ENCODE assay signal across 8 mouse cellular contexts in the genomic region with DNA sequence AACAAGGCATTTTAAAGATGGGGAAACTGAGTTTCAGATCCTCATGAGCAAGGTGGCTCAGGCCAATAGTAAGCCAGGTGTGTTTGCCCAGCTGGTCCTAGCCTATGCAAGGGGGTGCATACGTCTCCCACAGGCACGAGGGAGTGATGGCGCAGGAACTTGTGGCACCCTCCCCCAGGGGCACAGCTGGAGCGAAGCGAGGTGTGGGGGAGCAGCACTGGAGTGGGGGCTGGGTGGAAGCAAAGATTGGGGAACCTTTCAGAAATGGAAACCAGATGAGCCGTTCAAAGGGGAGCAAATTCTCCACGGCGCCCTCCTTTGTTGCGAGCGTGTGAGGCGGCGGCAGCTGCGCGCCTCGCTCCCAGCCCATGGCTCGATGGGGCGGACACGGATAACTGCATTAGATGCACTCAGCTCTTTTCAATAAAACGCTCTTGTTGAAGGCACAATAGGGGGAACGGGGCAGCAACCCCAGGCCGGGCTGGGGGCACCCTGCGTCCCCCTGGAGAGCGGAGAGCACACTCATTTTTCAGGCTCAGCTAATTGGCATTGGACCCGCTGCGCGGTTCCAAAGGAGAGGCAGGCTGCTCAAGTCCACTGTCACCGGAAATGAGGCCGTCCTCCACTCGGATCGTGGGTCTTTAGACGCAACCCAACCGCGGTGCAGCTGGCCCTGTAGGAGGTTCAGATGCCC. TPM values are rescaled to one million over a fixed set of nuclear protein-coding genes. Genes with fewer than 3 reads are reported as not detected.
DNase-seq lines count a peak whose midpoint lies in the region; ATAC-seq and TF ChIP-seq lines count a peak whose summit lies in the region.

No protein-coding gene starts in this region.

- ATAC-seq in lung, embryonic 14.5 days (ENCODE audit: insufficient read depth) = no peak
- no peak for ATAC-seq in liver, embryonic 13.5 days (ENCODE audit: low read depth)
- no peak for ATAC-seq in stomach, postnatal 0 days (ENCODE audit: low FRiP score, low TSS enrichment)

- H3K9ac ChIP-seq in lung, embryonic 14.5 days = no peak overlapping the region
- no peak overlapping the region for H3K9ac ChIP-seq in liver, embryonic 13.5 days
- H3K9ac ChIP-seq in stomach, postnatal 0 days (ENCODE audit: low read length) = no peak overlapping the region

- H3K4me2 ChIP-seq in lung, embryonic 14.5 days = peak overlapping the region; percentile 48
- H3K4me2 ChIP-seq in liver, embryonic 13.5 days = peak overlapping the region; percentile 34
- peak overlapping the region; percentile 35 for H3K4me2 ChIP-seq in stomach, postnatal 0 days (replicated peaks; ENCODE audit: low read depth)

- H3K4me3 ChIP-seq in lung, embryonic 14.5 days (ENCODE audit: low read depth, low read length) = peak overlapping the region; percentile 16; the same call in 1 of the 2 replicates
- H3K4me3 ChIP-seq in lung, adult 2 months (replicated peaks; ENCODE audit: extremely low read depth, low read depth, low read length) = no peak overlapping the region
- H3K4me3 ChIP-seq in forebrain, embryonic 10.5 days = peak overlapping the region; percentile 40
- H3K4me3 ChIP-seq in liver, embryonic 13.5 days (replicated peaks) = no peak overlapping the region; the same call in 1 of the 2 replicates
- no peak overlapping the region for H3K4me3 ChIP-seq in stomach, postnatal 0 days (ENCODE audit: low read depth, low read length)

- no peak for TF ChIP-seq CTCF in lung, embryonic 14.5 days (IDR thresholded peaks at IDR 0.05; ENCODE audit: low read depth)
- TF ChIP-seq CTCF in lung, adult 2 months (IDR thresholded peaks at IDR 0.05; ENCODE audit: insufficient read depth, low read length) = no peak
- no peak for TF ChIP-seq CTCF in stomach, postnatal 0 days (IDR thresholded peaks at IDR 0.05; ENCODE audit: low read depth)

- no peak for TF ChIP-seq POLR2A in lung, adult 2 months (IDR thresholded peaks at IDR 0.05; ENCODE audit: borderline replicate concordance, extremely low read depth, low read depth, low read length)

- WGBS in lung, embryonic 14.5 days = 7% methylated on average over 33 of the region's 33 CpGs
- 11% methylated on average over 33 of the region's 33 CpGs for WGBS in lung, adult 2 months
- WGBS in forebrain, embryonic 10.5 days = 3% methylated on average over 33 of the region's 33 CpGs
- 13% methylated on average over 33 of the region's 33 CpGs for WGBS in liver, embryonic 13.5 days (ENCODE audit: insufficient replicate concordance)
- 12% methylated on average over 33 of the region's 33 CpGs for WGBS in stomach, postnatal 0 days

- no peaks in the 10 kb centered on the region for H3K9me3 ChIP-seq in lung, embryonic 14.5 days (ENCODE audit: low read depth, low read length)
- H3K9me3 ChIP-seq in forebrain, embryonic 10.5 days = peaks cover 4% of the 10 kb centered on the region; the same call in 1 of the 2 replicates
- H3K9me3 ChIP-seq in liver, embryonic 13.5 days (replicated peaks) = no peaks in the 10 kb centered on the region
- H3K9me3 ChIP-seq in stomach, postnatal 0 days (ENCODE audit: control insufficient read depth, low read length) = no peaks in the 10 kb centered on the region

- no peaks in the 10 kb centered on the region for H3K36me3 ChIP-seq in lung, embryonic 14.5 days (ENCODE audit: insufficient read depth)
- no peaks in the 10 kb centered on the region for H3K36me3 ChIP-seq in forebrain, embryonic 10.5 days (replicated peaks)
- H3K36me3 ChIP-seq in liver, embryonic 13.5 days = no peaks in the 10 kb centered on the region
- H3K36me3 ChIP-seq in stomach, postnatal 0 days (ENCODE audit: control insufficient read depth, insufficient read depth, low read length) = no peaks in the 10 kb centered on the region

- TF ChIP-seq EP300 in stomach, postnatal 0 days (optimal IDR thresholded peaks at IDR 0.05) = no peak

- H3K27ac ChIP-seq in lung, embryonic 14.5 days (ENCODE audit: low read depth) = no peak overlapping the region
- H3K27ac ChIP-seq in forebrain, embryonic 10.5 days = peak overlapping the region; percentile 82
- H3K27ac ChIP-seq in liver, embryonic 13.5 days = no peak overlapping the region
- H3K27ac ChIP-seq in stomach, postnatal 0 days (replicated peaks) = no peak overlapping the region

- H3K27me3 ChIP-seq in lung, embryonic 14.5 days (ENCODE audit: insufficient read depth, low read length) = no peaks in the 10 kb centered on the region
- H3K27me3 ChIP-seq in forebrain, embryonic 10.5 days (ENCODE audit: poor library complexity, severe bottlenecking) = peaks cover 50% of the 10 kb centered on the region
- peaks cover 16% of the 10 kb centered on the region for H3K27me3 ChIP-seq in liver, embryonic 13.5 days
- H3K27me3 ChIP-seq in stomach, postnatal 0 days (ENCODE audit: control insufficient read depth, insufficient read depth, low read length) = no peaks in the 10 kb centered on the region

- DNase-seq in lung, embryonic 14.5 days = peak; percentile 15
- DNase-seq in lung, adult 2 months = no peak
- DNase-seq in forebrain, embryonic 10.5 days (ENCODE audit: extremely low spot score, low spot score) = peak; percentile 61
- DNase-seq in liver, embryonic 13.5 days = no peak
- no peak for DNase-seq in stomach, postnatal 0 days (ENCODE audit: low spot score)
- no peak for DNase-seq in right cerebral cortex, postnatal 36 days (ENCODE audit: low spot score in 2 of 2)
- DNase-seq in left cerebral cortex, adult 18-20 months (ENCODE audit: low spot score in 2 of 2) = no peak
- no peak for DNase-seq in lung, postnatal 25 days (ENCODE audit: low spot score)

- no peaks in the 10 kb centered on the region for H3K4me1 ChIP-seq in lung, embryonic 14.5 days (ENCODE audit: insufficient read depth)
- no peaks in the 10 kb centered on the region for H3K4me1 ChIP-seq in lung, adult 2 months (ENCODE audit: control insufficient read depth, insufficient read depth, low read length)
- H3K4me1 ChIP-seq in forebrain, embryonic 10.5 days = peaks cover 53% of the 10 kb centered on the region
- peaks cover 6% of the 10 kb centered on the region; the same call in 1 of the 2 replicates for H3K4me1 ChIP-seq in liver, embryonic 13.5 days (replicated peaks)
- H3K4me1 ChIP-seq in stomach, postnatal 0 days (replicated peaks; ENCODE audit: control insufficient read depth, insufficient read depth) = no peaks in the 10 kb centered on the region

RNA-seq across cellular contexts. Expression of a gene that starts 27.9 kb away (rescaled TPM):
- 0.55 and 0.63 TPM in 2 replicates for polyA plus RNA-seq in lung, embryonic 14.5 days (2014; fragmentation: Nextera tagmentation; extraction: Ambion mirVana)
- 5.0 TPM in 2 replicates for polyA plus RNA-seq in lung, adult 2 months (2012; rRNA removed)
- polyA plus RNA-seq in forebrain, embryonic 10.5 days (2016; fragmentation: Nextera tagmentation; extraction: Ambion mirVana) = 14.9 and 15.9 TPM in 2 replicates
- polyA plus RNA-seq in liver, embryonic 13.5 days (2015; fragmentation: Nextera tagmentation; extraction: Ambion mirVana) = 6.0 and 7.4 TPM in 2 replicates
- 0.65 and 1.0 TPM in 2 replicates for polyA plus RNA-seq in stomach, postnatal 0 days (2015; fragmentation: Nextera tagmentation; extraction: Ambion mirVana)
- 10 to 100 TPM in 1 of 2 experiments, 1 to 10 TPM in 1; 7.4 to 10.4 TPM for total RNA-seq in left cerebral cortex, adult 18-20 months (2021)

RNA-seq across cellular contexts. Expression of a gene that starts 30.2 kb away (rescaled TPM):
- 0.53 and 1.0 TPM in 2 replicates for polyA plus RNA-seq in lung, embryonic 14.5 days (2014; fragmentation: Nextera tagmentation; extraction: Ambion mirVana)
- polyA plus RNA-seq in lung, adult 2 months (2012; rRNA removed) = 0.11 and 0.50 TPM in 2 replicates
- 0.60 and 0.79 TPM in 2 replicates for polyA plus RNA-seq in forebrain, embryonic 10.5 days (2016; fragmentation: Nextera tagmentation; extraction: Ambion mirVana)
- 0.74 and 0.95 TPM in 2 replicates for polyA plus RNA-seq in liver, embryonic 13.5 days (2015; fragmentation: Nextera tagmentation; extraction: Ambion mirVana)
- 0.58 and 1.1 TPM in 2 replicates for polyA plus RNA-seq in stomach, postnatal 0 days (2015; fragmentation: Nextera tagmentation; extraction: Ambion mirVana)
- total RNA-seq in left cerebral cortex, adult 18-20 months (2021) = not detected

RNA-seq across cellular contexts. Expression of a gene that starts 53.4 kb away (rescaled TPM):
- polyA plus RNA-seq in lung, embryonic 14.5 days (2014; fragmentation: Nextera tagmentation; extraction: Ambion mirVana) = 357 and 378 TPM in 2 replicates
- 364 and 550 TPM in 2 replicates for polyA plus RNA-seq in lung, adult 2 months (2012; rRNA removed)
- polyA plus RNA-seq in forebrain, embryonic 10.5 days (2016; fragmentation: Nextera tagmentation; extraction: Ambion mirVana) = 538 and 563 TPM in 2 replicates
- 313 and 375 TPM in 2 replicates for polyA plus RNA-seq in liver, embryonic 13.5 days (2015; fragmentation: Nextera tagmentation; extraction: Ambion mirVana)
- 283 and 303 TPM in 2 replicates for polyA plus RNA-seq in stomach, postnatal 0 days (2015; fragmentation: Nextera tagmentation; extraction: Ambion mirVana)
- total RNA-seq in left cerebral cortex, adult 18-20 months (2021) = 100 to 1,000 TPM; 277 to 300 TPM

Comparison
In these comparisons a context has a peak if more than half of its experiments do, and no peak if none do; other contexts are left out.
1. DNase-seq: peak in lung, embryonic 14.5 days (single experiment) and forebrain, embryonic 10.5 days (single experiment); none in lung, adult 2 months (single experiment), liver, embryonic 13.5 days (single experiment), stomach, postnatal 0 days (single experiment), right cerebral cortex, postnatal 36 days (0 of 2), left cerebral cortex, adult 18-20 months (0 of 2) and lung, postnatal 25 days (single experiment).
2. H3K4me3 ChIP-seq: peak in lung, embryonic 14.5 days (single experiment) and forebrain, embryonic 10.5 days (single experiment); none in lung, adult 2 months (single experiment), liver, embryonic 13.5 days (single experiment) and stomach, postnatal 0 days (single experiment).
3. Peak in every context shown above with its lines, with median percentiles within 50 percentile points of each other: H3K4me2 ChIP-seq.